Mouse (Mus musculus) embryonic facial prominence, embryonic 15.5 days (tissue): Measurements from ENCODE around the gene Kcnk12. TPM values are rescaled to one million over a fixed set of nuclear protein-coding genes. Genes with fewer than 3 reads are reported as not detected.

Experiments
- ATAC-seq: fragments of 200-750 bp; cut with Nextera tagmentation; 2 replicates; pipeline ENCODE4 v1.8.0; 2017; ENCODE audit warnings: low read depth, moderate TSS enrichment; ENCODE audit not compliant: insufficient number of reproducible peaks, low FRiP score, low TSS enrichment
- H3K27ac ChIP-seq: fragments of 300-500 bp; sonication (generic); replicated peaks from 2 replicates; pipeline ENCODE4 v1.5.1; 2015; ENCODE audit warnings: mild to moderate bottlenecking, inconsistent platforms
- H3K27me3 ChIP-seq: fragments of 300-500 bp; sonication (generic); 2 replicates; pipeline ENCODE4 v1.6.1; 2015; ENCODE audit warnings: inconsistent platforms
- H3K36me3 ChIP-seq: fragments of 300-500 bp; sonication (generic); 2 replicates; pipeline ENCODE4 v1.6.1; 2015; ENCODE audit warnings: mild to moderate bottlenecking, inconsistent platforms
- H3K4me1 ChIP-seq: fragments of 300-500 bp; sonication (generic); 2 replicates; pipeline ENCODE4 v1.6.1; 2015; ENCODE audit warnings: inconsistent platforms
- H3K4me2 ChIP-seq: fragments of 300-500 bp; sonication (generic); replicated peaks from 2 replicates; pipeline ENCODE4 v1.6.1; 2015; ENCODE audit warnings: mild to moderate bottlenecking, inconsistent platforms
- H3K4me3 ChIP-seq: fragments of 300-500 bp; sonication (generic); replicated peaks from 2 replicates; pipeline ENCODE4 v1.5.1; 2015; ENCODE audit warnings: mild to moderate bottlenecking, inconsistent platforms
- H3K9ac ChIP-seq: fragments of 300-500 bp; sonication (generic); 2 replicates; pipeline ENCODE4 v1.6.1; 2015; ENCODE audit warnings: inconsistent platforms
- H3K9me3 ChIP-seq: fragments of 300-500 bp; sonication (generic); replicated peaks from 2 replicates; pipeline ENCODE4 v1.6.1; 2016; ENCODE audit warnings: inconsistent platforms
- whole genome bisulfite sequencing: fragments of 180-500 bp; shearing (Covaris S2); methylation state at CpG from one replicate; pipeline ENCODE4 v1.1.7; 2015; 5-methylcytosine and 5-hydroxymethylcytosine counted together
- polyA plus RNA-seq: library from polyadenylated mRNA; unstranded; fragments of >200 nt; fragmentation: Nextera tagmentation; extraction: Ambion mirVana; gene quantifications from 2 replicates; pipeline ENCODE4 v1.2.1, GENCODE M21; 2015

Kcnk12 gene
- polyA plus RNA-seq, 1 experiment from 2014 or later = 0.29 TPM

GRCm38 (mm10) chr17:87696814-87697213 lies 101.0 kb downstream of the Kcnk12 start:
- Histone ChIP-seq H3K4me2 (no peak overlapping the region), H3K9ac (no peak overlapping the region), H3K27me3 (no peaks in the 10 kb centered on the region), H3K9me3 (no peaks in the 10 kb centered on the region), H3K27ac (no peak overlapping the region), H3K4me1 (no peaks in the 10 kb centered on the region), H3K36me3 (peaks cover 29% of the 10 kb centered on the region), H3K4me3 (no peak overlapping the region)
- ATAC-seq = no peak
- 86% methylated on average over 6 of the region's 6 CpGs for WGBS

GRCm38 (mm10) chr17:87695874-87696465 lies 101.8 kb downstream of the Kcnk12 start:
- no peaks in the 10 kb centered on the region for H3K4me1 ChIP-seq
- no peak for ATAC-seq
- peaks cover 36% of the 10 kb centered on the region for H3K36me3 ChIP-seq
- 85% methylated on average over 11 of the region's 11 CpGs for WGBS
- no peak overlapping the region for H3K27ac ChIP-seq
- H3K4me2 ChIP-seq = no peak overlapping the region
- no peak overlapping the region for H3K4me3 ChIP-seq
- no peaks in the 10 kb centered on the region for H3K27me3 ChIP-seq
- no peaks in the 10 kb centered on the region for H3K9me3 ChIP-seq
- no peak overlapping the region for H3K9ac ChIP-seq

Other genes starting within 250 kb of the Kcnk12 start
- gene Epcam, start 162.0 kb downstream of the Kcnk12 start, polyA plus RNA-seq = 127 and 138 TPM in 2 replicates
- 53.0 and 57.4 TPM in 2 replicates for gene Msh2, start 125.7 kb downstream of the Kcnk12 start, polyA plus RNA-seq
- not detected in 2 replicates for gene Rpl36-ps4, start 123.0 kb upstream of the Kcnk12 start, polyA plus RNA-seq
- 40.0 and 41.7 TPM in 2 replicates for gene Msh6, start 177.1 kb upstream of the Kcnk12 start, polyA plus RNA-seq